Mouse (Mus musculus): ENCODE measurements around the gene Rarres2. TPM values are rescaled to one million over a fixed set of nuclear protein-coding genes. Genes with fewer than 3 reads are reported as not detected.
A peak's percentile ranks its signal among the peaks of the same experiment; 100 is the strongest.

Gene Rarres2
- polyA plus RNA-seq, 1 experiment: 9.2 TPM

DNA sequence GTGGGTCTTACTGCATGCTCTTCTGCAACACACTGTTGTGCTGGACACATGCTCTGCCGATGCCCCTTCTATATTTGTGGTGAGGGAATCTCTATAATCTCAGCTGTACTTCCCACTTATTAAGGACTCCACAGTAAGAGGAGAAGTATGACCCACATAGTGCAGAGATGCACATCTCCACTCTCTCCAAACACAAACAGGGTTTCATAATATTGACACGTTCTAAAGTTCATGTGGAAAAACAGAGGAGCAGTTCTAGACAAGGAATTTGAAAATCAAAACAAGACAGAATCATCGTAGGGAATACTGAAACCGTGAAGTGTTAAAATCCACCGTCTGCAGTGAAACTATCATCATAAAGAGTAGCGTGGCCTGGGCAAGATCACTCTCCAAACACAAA is 19.3 kb upstream of the Rarres2 start:
- no peak for TF ChIP-seq POLR2A (IDR thresholded peaks at IDR 0.05; ENCODE audit: borderline replicate concordance, control insufficient read depth, low read depth, low read length)
- TF ChIP-seq CTCF (IDR thresholded peaks at IDR 0.05; ENCODE audit: control insufficient read depth, insufficient read depth, low read length): no peak
- H3K27ac ChIP-seq (ENCODE audit: control insufficient read depth, insufficient read depth, low read depth, low read length, poor library complexity): no peak overlapping the region
- H3K4me3 ChIP-seq (replicated peaks; ENCODE audit: control insufficient read depth, low read depth, low read length): no peak overlapping the region
- 61% methylated on average over 6 of the region's 6 CpGs for WGBS
- no peaks in the 10 kb centered on the region; the same call in none of the 2 replicates for H3K4me1 ChIP-seq (ENCODE audit: control insufficient read depth, insufficient read depth, low read length)

DNA sequence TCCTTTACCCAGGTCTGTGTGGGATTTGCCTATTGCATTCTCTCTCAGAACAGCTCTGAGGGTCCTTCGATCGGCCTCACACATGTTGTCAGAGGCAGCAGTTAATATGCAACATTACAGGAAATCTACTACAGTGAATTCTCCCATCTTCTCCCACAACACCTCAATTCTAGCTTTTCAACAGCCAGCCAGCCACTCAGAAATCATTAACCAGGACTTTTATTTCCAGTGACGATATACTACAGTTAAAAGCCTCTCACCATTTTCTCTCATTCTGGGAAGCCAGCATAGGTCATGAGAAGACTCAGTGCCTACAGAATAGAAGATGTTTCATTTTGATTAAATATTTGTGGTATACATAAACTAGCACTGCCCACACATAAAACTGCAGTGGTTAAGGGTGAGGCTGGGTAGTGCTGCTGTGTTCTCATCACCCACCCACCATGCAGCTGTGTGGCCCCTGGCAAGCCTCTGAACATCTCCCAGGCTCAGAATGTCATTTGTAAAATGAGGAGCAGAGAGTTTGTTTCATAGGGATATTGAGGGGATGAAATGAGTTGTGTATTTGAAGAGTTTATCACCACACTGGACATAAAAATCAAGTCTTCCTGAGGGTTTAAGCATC is 18.7 kb upstream of the Rarres2 start:
- Histone ChIP-seq H3K4me1 (ENCODE audit: control insufficient read depth, insufficient read depth, low read length) (no peaks in the 10 kb centered on the region; the same call in none of the 2 replicates), H3K27ac (ENCODE audit: control insufficient read depth, insufficient read depth, low read depth, low read length, poor library complexity) (no peak overlapping the region), H3K4me3 (replicated peaks; ENCODE audit: control insufficient read depth, low read depth, low read length) (no peak overlapping the region)
- no peak for TF ChIP-seq CTCF (IDR thresholded peaks at IDR 0.05; ENCODE audit: control insufficient read depth, insufficient read depth, low read length)
- no peak for TF ChIP-seq POLR2A (IDR thresholded peaks at IDR 0.05; ENCODE audit: borderline replicate concordance, control insufficient read depth, low read depth, low read length)
- WGBS: 71% methylated on average over 3 of the region's 3 CpGs

GRCm38 (mm10) chr6:48589194-48589750 is 16.7 kb upstream of the Rarres2 start, which contains the start of gene Gm45021:
Gene Gm45021, plus strand, starts transcription at chr6:48589610.
- Histone ChIP-seq H3K4me3 (replicated peaks; ENCODE audit: control insufficient read depth, low read depth, low read length) (no peak within 1 kb of the TSS), H3K4me1 (ENCODE audit: control insufficient read depth, insufficient read depth, low read length) (no peaks in the 10 kb centered on the region; the same call in none of the 2 replicates), H3K27ac (ENCODE audit: control insufficient read depth, insufficient read depth, low read depth, low read length, poor library complexity) (no peak within 1 kb of the TSS; the same call in 1 of the 2 replicates)
- WGBS: 7% methylated on average over 6 of the region's 6 CpGs
- TF ChIP-seq POLR2A (IDR thresholded peaks at IDR 0.05; ENCODE audit: borderline replicate concordance, control insufficient read depth, low read depth, low read length): no peak
- no peak for TF ChIP-seq CTCF (IDR thresholded peaks at IDR 0.05; ENCODE audit: control insufficient read depth, insufficient read depth, low read length)

- H3K27ac ChIP-seq (ENCODE audit: control insufficient read depth, insufficient read depth, low read depth, low read length, poor library complexity): no peak overlapping the region
- TF ChIP-seq POLR2A (IDR thresholded peaks at IDR 0.05; ENCODE audit: borderline replicate concordance, control insufficient read depth, low read depth, low read length) (no peak), CTCF (IDR thresholded peaks at IDR 0.05; ENCODE audit: control insufficient read depth, insufficient read depth, low read length) (0 out of 2 replicates have a peak, but pooled peaks have one; percentile 14)
- 77% methylated on average over 3 of the region's 3 CpGs for WGBS
- no peaks in the 10 kb centered on the region for H3K4me1 ChIP-seq (ENCODE audit: control insufficient read depth, insufficient read depth, low read length)
- H3K4me3 ChIP-seq (replicated peaks; ENCODE audit: control insufficient read depth, low read depth, low read length): no peak overlapping the region
Observed at GRCm38 (mm10) chr6:48582037-48582436, 9.4 kb upstream of the Rarres2 start.

GRCm38 (mm10) chr6:48581257-48581656 is 8.7 kb upstream of the Rarres2 start:
- 69% methylated on average over 3 of the region's 3 CpGs for WGBS
- Histone ChIP-seq H3K4me3 (replicated peaks; ENCODE audit: control insufficient read depth, low read depth, low read length) (no peak overlapping the region), H3K4me1 (ENCODE audit: control insufficient read depth, insufficient read depth, low read length) (no peaks in the 10 kb centered on the region), H3K27ac (ENCODE audit: control insufficient read depth, insufficient read depth, low read depth, low read length, poor library complexity) (no peak overlapping the region)
- TF ChIP-seq CTCF (IDR thresholded peaks at IDR 0.05; ENCODE audit: control insufficient read depth, insufficient read depth, low read length): no peak
- TF ChIP-seq POLR2A (IDR thresholded peaks at IDR 0.05; ENCODE audit: borderline replicate concordance, control insufficient read depth, low read depth, low read length): no peak

GRCm38 (mm10) chr6:48579215-48579648 is 6.6 kb upstream of the Rarres2 start:
- no peak overlapping the region for H3K27ac ChIP-seq (ENCODE audit: control insufficient read depth, insufficient read depth, low read depth, low read length, poor library complexity)
- under 1% methylated on average over 5 of the region's 5 CpGs for WGBS
- H3K4me3 ChIP-seq (replicated peaks; ENCODE audit: control insufficient read depth, low read depth, low read length): no peak overlapping the region
- TF ChIP-seq POLR2A (IDR thresholded peaks at IDR 0.05; ENCODE audit: borderline replicate concordance, control insufficient read depth, low read depth, low read length): no peak
- no peak for TF ChIP-seq CTCF (IDR thresholded peaks at IDR 0.05; ENCODE audit: control insufficient read depth, insufficient read depth, low read length)
- H3K4me1 ChIP-seq (ENCODE audit: control insufficient read depth, insufficient read depth, low read length): no peaks in the 10 kb centered on the region

GRCm38 (mm10) chr6:48578736-48579135 is 6.1 kb upstream of the Rarres2 start:
- 39% methylated on average over 5 of the region's 5 CpGs for WGBS
- no peaks in the 10 kb centered on the region for H3K4me1 ChIP-seq (ENCODE audit: control insufficient read depth, insufficient read depth, low read length)

DNA sequence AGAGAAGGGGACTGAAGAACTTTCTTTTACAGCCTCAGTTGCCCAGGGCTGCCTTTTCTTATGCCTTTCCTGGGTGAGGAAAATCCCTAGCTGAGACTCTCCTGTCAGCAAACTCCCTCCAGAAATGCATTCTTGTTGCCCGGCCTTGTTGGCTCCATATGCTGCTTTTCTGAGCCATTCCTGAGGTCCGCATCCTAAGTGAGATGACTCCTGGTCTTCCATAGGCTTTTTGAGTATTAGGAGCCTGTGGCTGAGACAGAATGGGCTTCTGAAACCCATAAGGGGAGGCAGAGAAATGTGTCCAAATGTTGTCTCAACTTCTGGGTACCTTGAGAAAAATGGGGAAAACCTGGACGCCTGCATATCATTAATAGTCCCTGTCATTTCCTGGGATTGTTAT is 1.4 kb upstream of the Rarres2 start:
- TF ChIP-seq CTCF (IDR thresholded peaks at IDR 0.05; ENCODE audit: control insufficient read depth, insufficient read depth, low read length): no peak
- no peak for TF ChIP-seq POLR2A (IDR thresholded peaks at IDR 0.05; ENCODE audit: borderline replicate concordance, control insufficient read depth, low read depth, low read length)
- H3K4me1 ChIP-seq (ENCODE audit: control insufficient read depth, insufficient read depth, low read length): no peaks in the 10 kb centered on the region
- 74% methylated on average over 3 of the region's 3 CpGs for WGBS
- no peak overlapping the region for H3K4me3 ChIP-seq (replicated peaks; ENCODE audit: control insufficient read depth, low read depth, low read length)
- H3K27ac ChIP-seq (ENCODE audit: control insufficient read depth, insufficient read depth, low read depth, low read length, poor library complexity): no peak overlapping the region

More at GRCm38 (mm10) chr6:48578736-48579135, 6.1 kb upstream of the Rarres2 start:
- Histone ChIP-seq H3K4me3 (replicated peaks; ENCODE audit: control insufficient read depth, low read depth, low read length) (no peak overlapping the region), H3K27ac (ENCODE audit: control insufficient read depth, insufficient read depth, low read depth, low read length, poor library complexity) (no peak overlapping the region)
- TF ChIP-seq POLR2A (IDR thresholded peaks at IDR 0.05; ENCODE audit: borderline replicate concordance, control insufficient read depth, low read depth, low read length) (no peak), CTCF (IDR thresholded peaks at IDR 0.05; ENCODE audit: control insufficient read depth, insufficient read depth, low read length) (no peak)

All from bone marrow, adult 2 months (tissue).